Mouse (Mus musculus): Measurements from ENCODE around the gene I830077J02Rik. TPM values are rescaled to one million over a fixed set of nuclear protein-coding genes. Genes with fewer than 3 reads are reported as not detected.
A peak's percentile ranks its signal among the peaks of the same experiment; 100 is the strongest.

Gene I830077J02Rik
- polyA plus RNA-seq, 1 experiment = not detected

GRCm38 (mm10) chr3:105900266-105900665, 32.2 kb downstream of the I830077J02Rik start:
- no peaks in the 10 kb centered on the region for H3K4me1 ChIP-seq (ENCODE audit: control insufficient read depth, insufficient read depth, low read length)
- TF ChIP-seq POLR2A (IDR thresholded peaks at IDR 0.05; ENCODE audit: control insufficient read depth, low read depth, low read length) (no peak), CTCF (IDR thresholded peaks at IDR 0.05; ENCODE audit: control insufficient read depth, insufficient read depth, insufficient replicate concordance, low read depth, low read length) (no peak)
- no peak overlapping the region for H3K27ac ChIP-seq (ENCODE audit: control insufficient read depth, insufficient read depth, low read depth, low read length)
- H3K4me3 ChIP-seq (ENCODE audit: control insufficient read depth, low read depth, low read length) = no peak overlapping the region
- no peaks in the 10 kb centered on the region for H3K27me3 ChIP-seq (ENCODE audit: control insufficient read depth, insufficient read depth, low read length)
- H3K36me3 ChIP-seq (ENCODE audit: control insufficient read depth, insufficient read depth, low read length) = no peaks in the 10 kb centered on the region

- peaks cover 5% of the 10 kb centered on the region for H3K4me1 ChIP-seq (ENCODE audit: control insufficient read depth, insufficient read depth, low read length)
- no peak overlapping the region for H3K4me3 ChIP-seq (ENCODE audit: control insufficient read depth, low read depth, low read length)
- H3K36me3 ChIP-seq (ENCODE audit: control insufficient read depth, insufficient read depth, low read length) = no peaks in the 10 kb centered on the region
- TF ChIP-seq CTCF (IDR thresholded peaks at IDR 0.05; ENCODE audit: control insufficient read depth, insufficient read depth, insufficient replicate concordance, low read depth, low read length) (peak; percentile 87), POLR2A (IDR thresholded peaks at IDR 0.05; ENCODE audit: control insufficient read depth, low read depth, low read length) (no peak)
- H3K27ac ChIP-seq (ENCODE audit: control insufficient read depth, insufficient read depth, low read depth, low read length) = no peak overlapping the region
- H3K27me3 ChIP-seq (ENCODE audit: control insufficient read depth, insufficient read depth, low read length) = no peaks in the 10 kb centered on the region
Measured at GRCm38 (mm10) chr3:105899394-105900147, 32.9 kb downstream of the I830077J02Rik start.

DNA sequence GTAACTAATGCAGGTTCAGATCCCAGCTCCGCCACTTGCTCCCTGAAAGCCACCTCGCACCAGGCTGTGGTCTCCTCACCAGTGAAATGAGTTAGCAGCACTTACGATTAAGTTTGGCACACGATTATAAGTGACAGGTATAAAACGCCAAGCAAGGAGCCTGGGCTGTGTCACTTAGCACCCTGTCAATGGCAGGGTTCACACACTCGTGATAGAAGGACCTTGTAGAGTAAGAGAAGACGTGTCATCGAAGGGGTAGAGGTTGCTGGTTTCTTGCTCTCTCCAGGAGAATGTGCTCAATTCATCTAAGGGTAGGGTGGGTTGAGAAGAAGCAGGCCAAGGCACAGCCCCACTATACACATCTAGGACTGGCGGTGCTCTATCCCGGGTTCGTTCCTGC, 33.6 kb downstream of the I830077J02Rik start:
- no peaks in the 10 kb centered on the region for H3K36me3 ChIP-seq (ENCODE audit: control insufficient read depth, insufficient read depth, low read length)
- TF ChIP-seq POLR2A (IDR thresholded peaks at IDR 0.05; ENCODE audit: control insufficient read depth, low read depth, low read length) = no peak
- TF ChIP-seq CTCF (IDR thresholded peaks at IDR 0.05; ENCODE audit: control insufficient read depth, insufficient read depth, insufficient replicate concordance, low read depth, low read length) = no peak
- H3K27me3 ChIP-seq (ENCODE audit: control insufficient read depth, insufficient read depth, low read length) = no peaks in the 10 kb centered on the region
- H3K27ac ChIP-seq (ENCODE audit: control insufficient read depth, insufficient read depth, low read depth, low read length) = no peak overlapping the region
- H3K4me1 ChIP-seq (ENCODE audit: control insufficient read depth, insufficient read depth, low read length) = peaks cover 9% of the 10 kb centered on the region
- H3K4me3 ChIP-seq (ENCODE audit: control insufficient read depth, low read depth, low read length) = no peak overlapping the region

DNA sequence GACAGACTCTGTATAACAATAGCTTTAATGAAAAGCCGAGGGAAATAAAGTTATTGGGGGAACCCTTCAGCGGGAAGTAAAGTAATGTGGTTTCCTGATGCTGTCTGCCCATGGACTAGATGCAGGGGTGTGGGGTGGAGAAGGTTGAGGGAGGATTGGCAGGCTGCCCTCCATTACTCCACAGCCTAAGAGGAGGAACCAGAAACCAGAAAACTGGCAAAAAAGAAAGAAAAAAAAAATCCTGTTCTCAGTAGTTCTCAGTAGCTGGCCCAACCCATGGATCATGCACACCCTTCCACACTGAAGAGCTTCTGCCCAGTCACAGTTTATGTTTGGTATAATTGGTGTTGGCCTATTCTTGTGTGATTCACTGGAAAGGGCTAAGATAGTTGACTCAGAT, 34.1 kb downstream of the I830077J02Rik start:
- Histone ChIP-seq H3K4me1 (ENCODE audit: control insufficient read depth, insufficient read depth, low read length) (peaks cover 9% of the 10 kb centered on the region), H3K36me3 (ENCODE audit: control insufficient read depth, insufficient read depth, low read length) (no peaks in the 10 kb centered on the region), H3K27me3 (ENCODE audit: control insufficient read depth, insufficient read depth, low read length) (no peaks in the 10 kb centered on the region), H3K27ac (ENCODE audit: control insufficient read depth, insufficient read depth, low read depth, low read length) (no peak overlapping the region), H3K4me3 (ENCODE audit: control insufficient read depth, low read depth, low read length) (no peak overlapping the region)
- TF ChIP-seq CTCF (IDR thresholded peaks at IDR 0.05; ENCODE audit: control insufficient read depth, insufficient read depth, insufficient replicate concordance, low read depth, low read length) (no peak), POLR2A (IDR thresholded peaks at IDR 0.05; ENCODE audit: control insufficient read depth, low read depth, low read length) (no peak)

DNA sequence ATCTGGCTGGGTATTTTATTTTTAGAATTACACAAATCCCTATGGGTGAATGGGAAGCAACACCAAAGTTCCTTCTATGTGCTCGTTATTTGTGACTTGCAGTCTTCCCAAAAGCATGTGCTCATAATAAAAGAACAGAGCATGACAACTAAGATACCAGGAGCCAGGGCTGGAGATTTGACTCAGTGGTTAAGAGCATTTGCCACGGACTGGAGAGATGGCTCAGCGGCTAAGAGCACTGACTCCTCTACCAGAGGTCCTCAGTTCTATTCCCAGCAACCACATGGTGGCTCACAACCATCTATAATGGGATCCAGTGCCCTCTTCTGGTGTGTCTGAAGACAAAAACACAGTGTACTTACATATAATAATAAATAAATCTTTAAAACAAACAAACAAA, 35.7 kb downstream of the I830077J02Rik start:
- no peaks in the 10 kb centered on the region for H3K27me3 ChIP-seq (ENCODE audit: control insufficient read depth, insufficient read depth, low read length)
- peaks cover 9% of the 10 kb centered on the region for H3K4me1 ChIP-seq (ENCODE audit: control insufficient read depth, insufficient read depth, low read length)
- H3K4me3 ChIP-seq (ENCODE audit: control insufficient read depth, low read depth, low read length) = no peak overlapping the region
- no peak overlapping the region for H3K27ac ChIP-seq (ENCODE audit: control insufficient read depth, insufficient read depth, low read depth, low read length)
- TF ChIP-seq POLR2A (IDR thresholded peaks at IDR 0.05; ENCODE audit: control insufficient read depth, low read depth, low read length) (no peak), CTCF (IDR thresholded peaks at IDR 0.05; ENCODE audit: control insufficient read depth, insufficient read depth, insufficient replicate concordance, low read depth, low read length) (no peak)
- H3K36me3 ChIP-seq (ENCODE audit: control insufficient read depth, insufficient read depth, low read length) = no peaks in the 10 kb centered on the region

- TF ChIP-seq POLR2A (IDR thresholded peaks at IDR 0.05; ENCODE audit: control insufficient read depth, low read depth, low read length) = no peak
- TF ChIP-seq CTCF (IDR thresholded peaks at IDR 0.05; ENCODE audit: control insufficient read depth, insufficient read depth, insufficient replicate concordance, low read depth, low read length) = peak; percentile 50; the same call in 1 of the 2 replicates
- Histone ChIP-seq H3K36me3 (ENCODE audit: control insufficient read depth, insufficient read depth, low read length) (no peaks in the 10 kb centered on the region), H3K27me3 (ENCODE audit: control insufficient read depth, insufficient read depth, low read length) (no peaks in the 10 kb centered on the region), H3K4me1 (ENCODE audit: control insufficient read depth, insufficient read depth, low read length) (peaks cover 9% of the 10 kb centered on the region), H3K27ac (ENCODE audit: control insufficient read depth, insufficient read depth, low read depth, low read length) (no peak overlapping the region), H3K4me3 (ENCODE audit: control insufficient read depth, low read depth, low read length) (no peak overlapping the region)
Measured at GRCm38 (mm10) chr3:105894601-105895592, 37.6 kb downstream of the I830077J02Rik start.

DNA sequence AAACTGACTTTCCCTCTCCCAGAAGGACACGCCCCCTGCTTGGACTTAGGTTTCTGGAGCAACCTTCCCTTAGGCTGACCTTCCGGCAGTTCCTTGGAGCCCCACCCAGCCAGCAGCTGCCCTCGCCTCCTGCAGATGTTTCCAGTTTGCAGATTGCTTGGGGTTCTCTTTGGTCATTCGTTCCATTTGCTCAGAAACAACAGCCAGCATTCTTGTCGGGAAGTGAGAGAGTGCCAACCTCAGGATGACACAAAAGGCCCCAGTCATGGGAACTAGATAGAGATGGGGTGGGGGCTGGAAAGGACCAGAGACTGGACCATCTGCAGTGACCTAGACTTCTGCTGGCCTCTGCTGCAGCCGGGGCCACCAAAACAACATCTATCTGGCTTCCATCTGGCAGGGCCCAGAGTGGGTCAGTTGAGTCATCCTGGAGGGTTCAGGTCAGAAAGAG, 38.5 kb downstream of the I830077J02Rik start:
- Histone ChIP-seq H3K36me3 (ENCODE audit: control insufficient read depth, insufficient read depth, low read length) (no peaks in the 10 kb centered on the region), H3K4me3 (ENCODE audit: control insufficient read depth, low read depth, low read length) (no peak overlapping the region), H3K4me1 (ENCODE audit: control insufficient read depth, insufficient read depth, low read length) (peaks cover 9% of the 10 kb centered on the region), H3K27me3 (ENCODE audit: control insufficient read depth, insufficient read depth, low read length) (no peaks in the 10 kb centered on the region), H3K27ac (ENCODE audit: control insufficient read depth, insufficient read depth, low read depth, low read length) (no peak overlapping the region)
- TF ChIP-seq POLR2A (IDR thresholded peaks at IDR 0.05; ENCODE audit: control insufficient read depth, low read depth, low read length) (no peak), CTCF (IDR thresholded peaks at IDR 0.05; ENCODE audit: control insufficient read depth, insufficient read depth, insufficient replicate concordance, low read depth, low read length) (no peak)
